Mouse (Mus musculus) megakaryocyte, embryonic 14.5 days (primary cell): ENCODE measurements at regions not wholly inside any gene's neighbourhood (a gene's known extent, or its start where the extent isn't known, plus 50 kb on each side); places are given as distances from the start of the nearest gene placed in this dataset.

Experiments
- FLI1 ChIP-seq: IDR thresholded peaks from 2 replicates; pipeline ENCODE4 v1.6.1; 2012; ENCODE audit warnings: low read length, inconsistent platforms, mixed read lengths
- GATA1 ChIP-seq: IDR thresholded peaks from 3 replicates; pipeline ENCODE4 v1.6.1; 2012; ENCODE audit warnings: mixed read lengths, low read length, inconsistent platforms, borderline replicate concordance

- TF ChIP-seq GATA1 (no peak), FLI1 (no peak)
Measured at GRCm38 (mm10) chr16:73379056-73379455, 1032.6 kb downstream of the Robo2 start.
